Mouse (Mus musculus) retina, embryonic 14.5 days (tissue): ENCODE measurements around the gene Rnf17.
A peak's percentile ranks its signal among the peaks of the same experiment; 100 is the strongest.

Source experiments
- DNase-seq: peaks from one replicate; pipeline ENCODE4 v3.0.0-alpha.2; 2015; ENCODE audit warnings: low spot score

The Rnf17 gene

GRCm38 (mm10) chr14:56512084-56512483 lies 109.7 kb downstream of the Rnf17 start:
- DNase-seq, result peak; percentile 55

DNA sequence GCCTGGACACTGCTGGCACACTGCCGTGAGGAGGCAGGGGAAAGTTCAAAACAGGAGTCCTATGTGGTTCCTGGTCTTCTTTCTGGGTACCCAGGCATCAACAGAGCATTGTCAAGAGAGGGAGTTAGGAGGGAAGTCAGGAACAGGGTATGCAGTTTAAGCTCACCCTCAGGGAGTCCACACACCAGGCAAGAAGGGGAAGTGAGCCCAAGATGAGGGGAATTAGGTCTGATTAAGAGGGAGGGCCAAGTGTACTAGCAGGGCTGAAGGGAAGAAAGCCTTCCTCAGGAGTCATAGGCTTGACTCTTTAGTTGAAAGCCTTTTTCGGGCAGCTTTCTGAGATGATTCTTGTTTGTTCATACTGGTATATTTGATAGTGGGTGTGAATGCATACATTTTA lies 112.4 kb downstream of the Rnf17 start:
- no peak for DNase-seq

DNA sequence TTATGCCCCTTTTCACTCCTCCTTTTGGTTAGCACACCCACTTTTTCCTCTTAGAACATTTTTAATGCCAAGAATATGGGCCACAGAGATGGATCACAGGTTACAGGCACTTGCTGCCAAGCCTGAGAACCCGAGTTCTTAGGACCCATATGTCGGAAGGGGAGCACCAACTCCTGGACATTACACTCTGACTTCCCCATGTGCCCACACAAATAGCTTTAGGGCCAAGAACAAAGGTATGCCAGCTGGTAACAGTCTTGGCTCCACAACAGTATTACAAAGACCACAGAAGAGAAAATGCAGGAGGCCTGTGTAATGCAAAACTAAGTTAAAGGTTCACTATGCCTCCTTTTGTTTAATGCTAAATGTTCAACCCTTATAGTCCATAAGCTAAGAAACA lies 128.4 kb downstream of the Rnf17 start:
- no peak for DNase-seq

DNA sequence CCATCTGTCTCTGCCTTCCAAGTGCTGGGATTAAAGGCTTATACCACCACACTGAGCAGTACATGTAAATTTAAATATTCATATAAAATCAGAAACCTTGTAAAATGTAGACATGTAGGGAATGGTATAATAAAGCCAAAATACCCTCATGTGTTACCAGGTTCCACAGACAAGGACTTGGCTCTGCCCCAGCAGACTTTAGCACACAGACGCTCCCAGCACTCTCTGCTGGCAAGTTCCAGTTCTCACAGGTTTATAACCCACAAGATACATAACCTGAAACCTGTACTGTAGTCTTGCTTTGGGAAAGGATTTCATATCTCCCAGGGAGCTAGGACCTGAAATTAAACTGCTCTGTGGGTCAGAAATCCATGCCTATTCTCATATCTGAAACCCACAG lies 142.6 kb downstream of the Rnf17 start:
- no peak for DNase-seq

GRCm38 (mm10) chr14:56545491-56545890 lies 143.1 kb downstream of the Rnf17 start:
- no peak for DNase-seq

GRCm38 (mm10) chr14:56550960-56551359 lies 148.6 kb downstream of the Rnf17 start:
- DNase-seq, result no peak

- DNase-seq, result no peak
These were observed 150.5 kb downstream of the Rnf17 start for GRCm38 (mm10) chr14:56552924-56553323.

- no peak for DNase-seq
These were observed 150.9 kb downstream of the Rnf17 start for GRCm38 (mm10) chr14:56553331-56553730.

DNA sequence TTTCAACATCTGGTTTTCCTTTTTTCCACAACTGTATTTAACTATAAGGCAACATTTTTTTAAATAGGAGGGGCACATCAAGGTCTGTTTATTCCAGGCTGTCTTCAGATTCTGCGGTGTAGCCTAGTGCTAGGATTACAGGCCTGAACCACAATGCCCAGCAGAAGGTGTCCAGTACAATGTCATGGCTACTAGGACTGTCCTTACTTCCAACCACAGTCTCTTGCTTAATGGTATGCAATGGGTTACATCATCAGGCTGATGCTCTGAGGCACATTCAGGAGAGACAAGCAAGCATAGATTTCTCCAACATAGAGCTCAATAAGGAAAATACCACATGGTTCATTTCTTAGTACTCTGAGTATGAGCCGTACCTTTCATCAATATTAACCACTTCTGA lies 152.3 kb downstream of the Rnf17 start:
- no peak for DNase-seq

GRCm38 (mm10) chr14:56559134-56559533 lies 156.8 kb downstream of the Rnf17 start:
- no peak for DNase-seq

- DNase-seq, result no peak
These were observed 165.1 kb downstream of the Rnf17 start for GRCm38 (mm10) chr14:56567476-56567875.

- no peak for DNase-seq
These were observed 166.7 kb downstream of the Rnf17 start for GRCm38 (mm10) chr14:56569041-56569440.

DNA sequence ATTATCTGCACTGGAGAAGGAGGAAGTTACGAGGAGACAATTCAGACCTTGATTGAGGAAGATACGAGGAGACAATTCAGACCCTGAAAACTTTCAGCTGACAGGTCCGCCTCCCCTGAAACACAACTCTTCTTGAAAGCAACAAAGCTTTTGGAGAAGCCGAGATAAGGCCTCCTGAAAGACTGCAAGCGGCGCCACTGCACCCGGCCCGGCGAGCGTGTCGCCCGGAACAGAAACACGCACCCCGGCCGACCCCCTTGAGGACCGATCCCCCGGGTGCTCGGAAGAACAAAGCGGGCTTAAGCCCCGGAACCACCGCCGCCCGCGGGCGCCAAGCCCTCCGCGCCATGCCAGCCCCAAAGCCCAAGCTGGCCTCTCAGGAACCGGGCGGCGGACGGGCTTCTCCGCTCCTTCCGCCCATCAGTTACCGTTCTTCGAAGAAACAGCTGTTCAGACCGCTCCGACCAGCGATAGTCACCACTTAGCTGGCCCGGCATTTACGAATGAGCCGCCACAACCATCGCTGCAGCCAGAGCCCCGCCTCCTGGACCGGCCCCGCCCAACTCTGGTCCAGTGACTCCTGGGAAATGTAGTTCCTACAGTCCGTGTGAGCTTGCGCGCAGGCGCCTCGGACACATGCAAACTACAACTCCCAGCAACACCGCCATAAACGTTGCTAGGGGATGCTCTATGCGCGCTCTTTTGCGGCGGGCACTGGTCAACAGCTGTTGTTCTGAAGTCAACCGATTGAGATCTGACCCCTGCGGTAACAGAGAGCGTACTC lies 169.1 kb downstream of the Rnf17 start:
- DNase-seq, result peak; percentile 98

- no peak for DNase-seq
These were observed 170.2 kb downstream of the Rnf17 start for GRCm38 (mm10) chr14:56572546-56572945.
